Mouse (Mus musculus): ENCODE data around the gene Ptrhd1. TPM values are rescaled to one million over a fixed set of nuclear protein-coding genes. Genes with fewer than 3 reads are reported as not detected.

Ptrhd1 gene
- total and polyA plus RNA-seq, 3 experiments, result 3.8 to 5.3 TPM; not detected in 1

DNA sequence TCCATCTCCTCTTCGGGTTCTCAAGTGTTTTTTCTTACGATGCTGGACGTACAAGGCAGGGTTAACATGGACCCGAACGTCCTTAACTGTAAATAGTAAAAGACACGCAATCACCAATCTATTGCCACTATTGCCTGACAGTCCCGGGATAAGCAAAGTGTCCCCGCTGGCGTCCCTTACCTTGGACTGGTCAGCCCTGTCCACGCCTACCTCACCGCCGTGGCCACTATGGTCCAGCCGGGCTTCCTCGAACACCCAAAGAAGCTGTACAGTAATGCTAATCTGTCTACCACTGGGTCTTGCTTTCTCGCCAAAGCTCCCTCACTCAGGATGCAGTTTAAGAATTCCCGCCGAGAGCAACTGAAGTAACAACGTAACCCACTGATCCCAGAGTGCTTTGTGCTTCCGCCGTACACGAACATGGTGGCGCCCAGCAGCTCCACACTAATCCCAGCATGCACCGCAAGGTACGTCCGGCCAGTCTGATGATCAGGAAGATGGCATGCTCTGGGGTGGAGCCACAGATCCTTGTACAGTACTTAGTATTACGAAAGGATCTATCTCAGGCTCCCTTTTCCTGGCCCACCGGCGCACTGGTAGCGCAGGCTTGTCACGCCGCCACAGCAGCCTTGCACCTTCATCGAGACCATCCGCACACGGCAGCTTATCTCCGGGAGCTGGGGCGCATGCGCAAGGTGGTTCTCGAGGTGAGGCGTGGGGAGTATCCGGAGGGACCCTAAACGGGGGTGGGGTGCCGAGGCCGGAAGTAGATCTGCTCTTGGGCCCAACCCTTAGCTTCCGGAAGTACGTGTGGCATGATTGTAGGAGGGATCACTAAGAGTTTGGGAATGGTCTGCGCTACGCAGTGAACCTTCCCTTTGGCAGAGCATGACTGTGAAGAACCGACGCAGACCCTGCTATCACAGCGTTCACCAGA, at the start of gene Ptrhd1, which contains the start of gene Cenpo (continued):
- TF ChIP-seq POLR2AphosphoS5 (IDR thresholded peaks at IDR 0.05; ENCODE audit: borderline replicate concordance, low read depth, low read length) (peak; percentile 30; the same call in 1 of the 2 replicates), ZMIZ1 (IDR thresholded peaks at IDR 0.05; ENCODE audit: low read depth, low read length) (peak; percentile 67; the same call in 1 of the 2 replicates), TCF12 (IDR thresholded peaks at IDR 0.05; ENCODE audit: low read depth, low read length) (no peak), GATA1 (IDR thresholded peaks at IDR 0.05; ENCODE audit: low read depth, low read length) (peak; percentile 58; the same call in 1 of the 2 replicates), BHLHE40 (IDR thresholded peaks at IDR 0.05; ENCODE audit: borderline replicate concordance, low read depth, low read length) (no peak)

- Histone ChIP-seq H3K9me3 (replicated peaks; ENCODE audit: insufficient read depth, low read length) (no peaks in the 10 kb centered on the region), H3K27me3 (ENCODE audit: control insufficient read depth in 1 of 2, insufficient read depth in 2 of 2, low read length in 2 of 2) (no peaks in the 10 kb centered on the region), H3K79me2 (ENCODE audit: control insufficient read depth, insufficient read depth, low read length, poor library complexity) (no peaks in the 10 kb centered on the region), H3K4me1 (ENCODE audit: control insufficient read depth in 1 of 2, insufficient read depth in 2 of 2, low read length in 2 of 2) (peaks cover 0 to 3% of the 10 kb centered on the region in 2 experiments; a peak in 1 of 4 replicates), H3K9ac (ENCODE audit: control insufficient read depth, low read depth, low read length, poor library complexity, severe bottlenecking) (no peak overlapping the region), H3K36me3 (ENCODE audit: control insufficient read depth in 1 of 2, insufficient read depth in 2 of 2, low read length in 2 of 2) (no peaks in the 10 kb centered on the region; a peak in 1 of 4 replicates), H3K27ac (ENCODE audit: control insufficient read depth, low read depth, low read length) (no peak overlapping the region), H3K4me3 (ENCODE audit: control insufficient read depth in 1 of 2, insufficient read depth in 1 of 2, low read depth in 2 of 2, low read length in 2 of 2) (no peak overlapping the region)
- TF ChIP-seq SMC3 (IDR thresholded peaks at IDR 0.05; ENCODE audit: low read depth, low read length) (no peak), SIN3A (IDR thresholded peaks at IDR 0.05; ENCODE audit: low read length) (no peak), ZNF384 (IDR thresholded peaks at IDR 0.05; ENCODE audit: low read depth, low read length) (no peak), POLR2AphosphoS2 (IDR thresholded peaks at IDR 0.05; ENCODE audit: low read length) (no peak), MXI1 (IDR thresholded peaks at IDR 0.05; ENCODE audit: low read depth, low read length) (no peak), ZMIZ1 (IDR thresholded peaks at IDR 0.05; ENCODE audit: low read depth, low read length) (no peak), HCFC1 (IDR thresholded peaks at IDR 0.05; ENCODE audit: low read depth, low read length) (no peak), MAX (IDR thresholded peaks at IDR 0.05; ENCODE audit: low read length) (no peak), CHD1 (IDR thresholded peaks at IDR 0.05; ENCODE audit: low read depth, low read length) (no peak), USF2 (IDR thresholded peaks at IDR 0.05; ENCODE audit: borderline replicate concordance in 1 of 2, insufficient read depth in 1 of 2, low read depth in 1 of 2, low read length in 2 of 2) (no peak), NELFE (IDR thresholded peaks at IDR 0.05; ENCODE audit: low read depth, low read length) (no peak), CTCF (IDR thresholded peaks at IDR 0.05 in 2 of 3, conservative IDR thresholded peaks at IDR 0.05 in 1 of 3; ENCODE audit: control insufficient read depth in 1 of 3, insufficient read depth in 1 of 3, low read depth in 2 of 3, low read length in 3 of 3, poor library complexity in 1 of 3, severe bottlenecking in 1 of 3) (no peak), E2F4 (IDR thresholded peaks at IDR 0.05; ENCODE audit: borderline replicate concordance, low read depth, low read length) (no peak), MAZ (IDR thresholded peaks at IDR 0.05; ENCODE audit: low read depth, low read length) (no peak), ZKSCAN1 (IDR thresholded peaks at IDR 0.05; ENCODE audit: low read depth, low read length) (no peak), MYC (IDR thresholded peaks at IDR 0.05; ENCODE audit: low read depth, low read length) (no peak), GABPA (IDR thresholded peaks at IDR 0.05; ENCODE audit: low read depth, low read length) (no peak), ELF1 (IDR thresholded peaks at IDR 0.05; ENCODE audit: low read depth, low read length) (no peak)
- DNase-seq (ENCODE audit: low read depth, low spot score), result no peak
Measured at GRCm38 (mm10) chr12:4184648-4185047, 49.2 kb upstream of the Ptrhd1 start.
